Mouse (Mus musculus) heart, embryonic 11.5 days (tissue): ENCODE measurements around the gene 4933424G06Rik. TPM values are rescaled to one million over a fixed set of nuclear protein-coding genes. Genes with fewer than 3 reads are reported as not detected.
A peak's percentile ranks its signal among the peaks of the same experiment; 100 is the strongest.
"Not testable (repeated sequence)": the region's sequence is repeated elsewhere in the genome, so short reads cannot be mapped to it uniquely, and the experiment has no call there.

Experiments
- ATAC-seq: fragments of 200-750 bp; cut with Nextera tagmentation; replicated peaks from 2 replicates; pipeline ENCODE4 v1.8.0; 2017; ENCODE audit warnings: moderate library complexity; ENCODE audit not compliant: insufficient number of reproducible peaks, low FRiP score, low TSS enrichment
- H3K27ac ChIP-seq: fragments of 300-500 bp; sonication (generic); 2 replicates; pipeline ENCODE4 v1.5.1; 2014; ENCODE audit warnings: mild to moderate bottlenecking, low read depth, low read length
- H3K27me3 ChIP-seq: fragments of 300-500 bp; sonication (generic); 2 replicates; pipeline ENCODE4 v1.6.1; 2014; ENCODE audit warnings: mild to moderate bottlenecking, low read length, mixed read lengths; ENCODE audit not compliant: control insufficient read depth, insufficient read depth
- H3K36me3 ChIP-seq: fragments of 300-500 bp; sonication (generic); 2 replicates; pipeline ENCODE4 v1.6.1; 2014; ENCODE audit warnings: mild to moderate bottlenecking, low read length, moderate library complexity, mixed read lengths; ENCODE audit not compliant: control insufficient read depth, insufficient read depth
- H3K4me1 ChIP-seq: fragments of 300-500 bp; sonication (generic); 2 replicates; pipeline ENCODE4 v1.6.1; 2014; ENCODE audit warnings: low read length; ENCODE audit not compliant: control insufficient read depth, insufficient read depth
- H3K4me2 ChIP-seq: fragments of 300-500 bp; sonication (generic); 2 replicates; pipeline ENCODE4 v1.6.1; 2014; ENCODE audit warnings: mild to moderate bottlenecking, moderate library complexity
- H3K4me3 ChIP-seq: fragments of 300-500 bp; sonication (generic); 2 replicates; pipeline ENCODE4 v1.5.1; 2014; ENCODE audit warnings: low read depth, low read length
- H3K9ac ChIP-seq: fragments of 300-500 bp; sonication (generic); 2 replicates; pipeline ENCODE4 v1.6.1; 2014; ENCODE audit warnings: mild to moderate bottlenecking, low read depth, low read length, moderate library complexity
- H3K9me3 ChIP-seq: fragments of 300-500 bp; sonication (generic); replicated peaks from 2 replicates; pipeline ENCODE4 v1.6.1; 2016; ENCODE audit warnings: low read length; ENCODE audit not compliant: control insufficient read depth
- WGBS: fragments of 180-500 bp; shearing (Covaris S2); extraction: QIAGEN DNeasy Blood & Tissue Kit; methylation state at CpG from one replicate; pipeline ENCODE4 v1.1.7; 2014; ENCODE audit not compliant: insufficient replicate concordance; 5-methylcytosine and 5-hydroxymethylcytosine counted together
- polyA plus RNA-seq: library from polyadenylated mRNA; unstranded; fragments of >200 nt; fragmentation: Nextera tagmentation; extraction: Ambion mirVana; gene quantifications from 2 replicates; pipeline ENCODE4 v1.2.1, GENCODE M21; 2014

Gene 4933424G06Rik
- 0.46 TPM in 1 of 2 replicates, not detected in the other for polyA plus RNA-seq

DNA sequence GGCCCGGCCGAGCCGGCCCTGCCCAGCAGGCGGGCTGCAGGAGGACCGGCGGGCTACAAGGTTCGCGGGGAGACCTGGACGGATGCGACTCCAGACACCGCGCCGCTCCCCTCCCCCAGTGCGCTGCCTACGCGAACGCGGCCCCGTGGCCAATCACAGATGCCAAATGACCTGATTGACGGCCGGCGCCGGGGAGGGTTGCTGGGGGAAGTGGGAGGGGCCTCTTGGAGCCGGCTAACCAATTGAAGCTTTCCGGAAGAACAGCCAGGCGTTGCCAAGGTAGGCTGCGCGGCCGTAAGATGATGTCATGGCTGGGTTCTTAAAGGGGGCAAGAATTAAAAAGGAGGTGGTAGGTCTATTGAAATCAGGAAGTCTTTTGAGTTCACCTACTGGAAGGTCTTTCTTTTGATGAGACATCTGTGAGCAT is at the start of gene 4933424G06Rik:
Gene 4933424G06Rik, plus strand, starts transcription at position 296 of the 427 bp plus-strand sequence.
- WGBS, result under 1% methylated on average over 29 of the region's 29 CpGs

GRCm38 (mm10) chr1:36664457-36664856 is 45.5 kb upstream of the 4933424G06Rik start:
- 54% methylated on average over 4 of the region's 4 CpGs for WGBS
- H3K27me3 ChIP-seq, result no peaks in the 10 kb centered on the region
- no peaks in the 10 kb centered on the region for H3K36me3 ChIP-seq

More for the DNA sequence above, at the start of gene 4933424G06Rik:
- peak; percentile 97 for ATAC-seq
- H3K27me3 ChIP-seq, result no peaks in the 10 kb centered on the region
- H3K4me1 ChIP-seq, result peaks cover 11% of the 10 kb centered on the region
- peak within 1 kb of the TSS; percentile 93 for H3K4me2 ChIP-seq
- H3K4me3 ChIP-seq, result peak within 1 kb of the TSS; percentile 95
- H3K27ac ChIP-seq, result peak within 1 kb of the TSS; percentile 92
- H3K9ac ChIP-seq, result peak within 1 kb of the TSS; percentile 95
- H3K9me3 ChIP-seq, result no peaks in the 10 kb centered on the region
- H3K36me3 ChIP-seq, result peaks cover 6% of the 10 kb centered on the region

GRCm38 (mm10) chr1:36665165-36665723 is 44.7 kb upstream of the 4933424G06Rik start:
- ATAC-seq, result no peak
- H3K27ac ChIP-seq, result no peak overlapping the region
- WGBS, result 62% methylated on average over 11 of the region's 11 CpGs

More at GRCm38 (mm10) chr1:36664457-36664856, 45.5 kb upstream of the 4933424G06Rik start:
- Histone ChIP-seq H3K27ac (no peak overlapping the region), H3K4me2 (no peak overlapping the region), H3K4me3 (no peak overlapping the region), H3K9ac (no peak overlapping the region), H3K9me3 (no peaks in the 10 kb centered on the region), H3K4me1 (0 out of 2 replicates have a peak, but pooled peaks cover 3% of the 10 kb centered on the region)
- no peak for ATAC-seq

GRCm38 (mm10) chr1:36665934-36666333 is 44.0 kb upstream of the 4933424G06Rik start:
- 71% methylated on average over 4 of the region's 4 CpGs for WGBS
- H3K27me3 ChIP-seq, result no peaks in the 10 kb centered on the region
- no peak for ATAC-seq
- H3K36me3 ChIP-seq, result no peaks in the 10 kb centered on the region
- H3K4me1 ChIP-seq, result peaks cover 7% of the 10 kb centered on the region; the same call in 1 of the 2 replicates
- H3K27ac ChIP-seq, result no peak overlapping the region
- no peak overlapping the region for H3K4me3 ChIP-seq
- no peaks in the 10 kb centered on the region for H3K9me3 ChIP-seq
- no peak overlapping the region for H3K9ac ChIP-seq
- no peak overlapping the region for H3K4me2 ChIP-seq

More at GRCm38 (mm10) chr1:36665165-36665723, 44.7 kb upstream of the 4933424G06Rik start:
- no peak overlapping the region for H3K4me3 ChIP-seq
- no peaks in the 10 kb centered on the region for H3K27me3 ChIP-seq
- no peaks in the 10 kb centered on the region for H3K36me3 ChIP-seq
- peaks cover 5% of the 10 kb centered on the region; the same call in 1 of the 2 replicates for H3K4me1 ChIP-seq
- H3K9ac ChIP-seq, result no peak overlapping the region
- H3K9me3 ChIP-seq, result no peaks in the 10 kb centered on the region
- H3K4me2 ChIP-seq, result no peak overlapping the region

DNA sequence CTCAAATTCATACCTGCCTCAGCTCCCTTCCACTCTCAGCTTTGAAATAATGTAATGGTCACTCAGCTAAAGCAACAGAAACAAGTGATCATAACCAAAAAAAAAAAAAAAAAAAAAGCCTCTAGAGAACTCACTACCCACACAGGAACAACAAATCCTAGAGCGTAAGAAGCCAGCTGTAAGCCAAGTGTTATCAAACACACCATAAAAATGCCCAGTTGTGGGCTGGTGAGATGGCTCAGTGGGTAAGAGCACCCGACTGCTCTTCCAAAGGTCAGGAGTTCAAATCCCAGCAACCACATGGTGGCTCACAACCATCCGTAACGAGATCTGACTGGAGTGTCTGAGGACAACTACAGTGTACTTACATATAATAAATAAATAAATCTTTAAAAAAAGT is 41.9 kb upstream of the 4933424G06Rik start:
- not testable (repeated sequence) for H3K9ac ChIP-seq, ATAC-seq, H3K27ac ChIP-seq, H3K4me3 ChIP-seq, H3K27me3 ChIP-seq, H3K4me2 ChIP-seq, H3K9me3 ChIP-seq, H3K36me3 ChIP-seq, H3K4me1 ChIP-seq
- 76% methylated on average over 2 of the region's 4 CpGs for WGBS

DNA sequence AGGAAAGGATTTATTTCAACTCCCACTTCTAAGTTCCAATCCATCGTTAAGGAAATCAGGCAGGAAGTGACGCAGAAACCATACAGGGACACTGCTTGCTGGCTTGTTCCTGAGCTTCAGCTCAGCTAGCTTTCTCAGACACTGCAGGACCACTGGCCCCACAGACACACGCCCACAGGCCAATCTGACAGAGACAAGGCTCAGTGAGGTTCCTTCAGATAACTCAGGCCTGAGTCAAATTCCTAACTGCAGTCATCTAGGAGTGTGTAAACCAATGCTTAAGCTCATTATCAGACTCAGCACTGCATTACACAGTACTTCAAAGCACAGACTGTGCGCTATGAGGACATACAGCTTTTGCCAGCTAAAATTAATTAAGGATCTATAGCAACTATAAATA is 39.7 kb upstream of the 4933424G06Rik start:
- no peak overlapping the region for H3K4me2 ChIP-seq
- no peak overlapping the region for H3K4me3 ChIP-seq
- 0 out of 2 replicates have a peak, but pooled peaks have one; percentile 20 for ATAC-seq
- no peaks in the 10 kb centered on the region for H3K9me3 ChIP-seq
- peak overlapping the region; percentile 46 for H3K27ac ChIP-seq
- no peaks in the 10 kb centered on the region for H3K36me3 ChIP-seq
- peaks cover 4% of the 10 kb centered on the region; the same call in 1 of the 2 replicates for H3K4me1 ChIP-seq
- H3K9ac ChIP-seq, result no peak overlapping the region
- WGBS, result 36% methylated on average over 4 of the region's 4 CpGs
- no peaks in the 10 kb centered on the region for H3K27me3 ChIP-seq

DNA sequence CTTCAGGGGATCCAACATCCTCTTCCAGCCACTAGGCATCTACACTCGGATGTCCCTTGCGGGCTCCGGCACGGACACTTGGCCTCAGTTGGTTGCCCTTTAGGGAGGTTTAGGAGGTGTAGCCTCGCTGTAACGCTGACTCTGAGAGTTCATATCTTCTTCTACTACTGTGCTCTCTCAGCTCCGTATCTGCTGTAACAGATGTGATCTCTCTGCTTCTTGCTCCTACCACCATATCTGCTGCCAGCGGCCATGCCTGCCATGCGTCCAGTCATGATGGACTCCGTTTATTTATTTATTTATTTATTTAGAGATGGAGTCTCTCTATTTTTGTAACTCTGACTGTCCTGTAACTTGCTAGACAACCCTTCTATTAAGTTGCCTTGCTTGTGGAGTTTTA is 38.7 kb upstream of the 4933424G06Rik start:
- Histone ChIP-seq H3K27ac (no peak overlapping the region), H3K4me2 (no peak overlapping the region), H3K9ac (no peak overlapping the region), H3K4me1 (peaks cover 4% of the 10 kb centered on the region; the same call in 1 of the 2 replicates), H3K36me3 (no peaks in the 10 kb centered on the region), H3K4me3 (no peak overlapping the region), H3K27me3 (no peaks in the 10 kb centered on the region), H3K9me3 (no peaks in the 10 kb centered on the region)
- ATAC-seq, result no peak
- 82% methylated on average over 10 of the region's 10 CpGs for WGBS

GRCm38 (mm10) chr1:36672648-36673350 is 37.1 kb upstream of the 4933424G06Rik start:
- Histone ChIP-seq H3K27me3 (no peaks in the 10 kb centered on the region), H3K9ac (no peak overlapping the region), H3K27ac (no peak overlapping the region), H3K9me3 (no peaks in the 10 kb centered on the region), H3K4me2 (no peak overlapping the region), H3K36me3 (no peaks in the 10 kb centered on the region), H3K4me3 (no peak overlapping the region), H3K4me1 (peaks cover 4% of the 10 kb centered on the region; the same call in 1 of the 2 replicates)
- 52% methylated on average over 16 of the region's 16 CpGs for WGBS
- no peak for ATAC-seq
